Mouse (Mus musculus) cerebellum, adult 11-12 months (tissue): ENCODE results near the gene Rnft2.

Experiments
- DNase-seq: peaks from one replicate; pipeline ENCODE4 v3.0.0; 2022

Gene Rnft2

DNA sequence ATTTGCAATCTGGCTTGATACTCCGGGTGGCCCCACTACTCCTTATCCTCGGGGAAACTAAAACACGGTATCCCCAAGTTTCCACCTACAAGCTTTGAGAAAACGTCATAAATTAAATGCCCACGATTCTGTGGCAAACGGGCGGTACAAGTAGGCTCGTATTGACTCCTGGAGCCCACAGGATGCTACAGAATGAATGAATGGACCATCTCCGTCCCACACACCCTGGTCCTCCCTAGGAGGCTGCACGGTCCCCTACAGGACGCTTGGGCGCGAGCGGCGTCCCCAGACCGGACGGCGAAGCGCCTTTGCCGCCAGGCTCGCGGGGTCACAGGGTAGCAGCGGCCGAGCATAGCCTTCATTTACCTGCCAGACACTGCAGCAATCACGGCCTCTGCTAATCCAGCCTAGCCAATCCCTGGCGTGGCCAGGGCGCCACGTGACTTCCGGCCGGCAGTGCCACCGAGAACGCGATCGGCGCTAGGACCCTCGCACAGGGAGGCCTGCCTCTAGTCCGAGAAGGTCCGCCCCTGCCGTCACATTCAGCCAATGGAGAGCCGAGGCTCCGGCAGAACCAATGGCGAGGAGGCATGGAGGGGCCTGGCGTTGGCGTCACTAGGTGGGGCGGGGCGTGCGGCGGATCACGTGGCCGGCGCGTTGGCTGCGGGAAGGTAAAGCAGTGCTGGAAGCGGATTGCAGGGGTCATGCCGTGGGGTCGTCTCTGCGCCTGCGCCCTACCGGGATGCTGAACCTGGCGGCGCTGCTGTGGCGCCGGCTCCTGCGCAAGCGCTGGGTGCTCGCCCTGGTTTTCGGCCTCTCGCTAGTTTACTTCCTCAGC lies at the start of gene Rnft2, which contains the start of gene 2410131K14Rik:
TSS of gene Rnft2 (minus strand) at position 511 of the 838 bp plus-strand sequence.
TSS of gene 2410131K14Rik (plus strand) at position 622 of the 838 bp plus-strand sequence.
- peak; percentile 100 for DNase-seq

DNA sequence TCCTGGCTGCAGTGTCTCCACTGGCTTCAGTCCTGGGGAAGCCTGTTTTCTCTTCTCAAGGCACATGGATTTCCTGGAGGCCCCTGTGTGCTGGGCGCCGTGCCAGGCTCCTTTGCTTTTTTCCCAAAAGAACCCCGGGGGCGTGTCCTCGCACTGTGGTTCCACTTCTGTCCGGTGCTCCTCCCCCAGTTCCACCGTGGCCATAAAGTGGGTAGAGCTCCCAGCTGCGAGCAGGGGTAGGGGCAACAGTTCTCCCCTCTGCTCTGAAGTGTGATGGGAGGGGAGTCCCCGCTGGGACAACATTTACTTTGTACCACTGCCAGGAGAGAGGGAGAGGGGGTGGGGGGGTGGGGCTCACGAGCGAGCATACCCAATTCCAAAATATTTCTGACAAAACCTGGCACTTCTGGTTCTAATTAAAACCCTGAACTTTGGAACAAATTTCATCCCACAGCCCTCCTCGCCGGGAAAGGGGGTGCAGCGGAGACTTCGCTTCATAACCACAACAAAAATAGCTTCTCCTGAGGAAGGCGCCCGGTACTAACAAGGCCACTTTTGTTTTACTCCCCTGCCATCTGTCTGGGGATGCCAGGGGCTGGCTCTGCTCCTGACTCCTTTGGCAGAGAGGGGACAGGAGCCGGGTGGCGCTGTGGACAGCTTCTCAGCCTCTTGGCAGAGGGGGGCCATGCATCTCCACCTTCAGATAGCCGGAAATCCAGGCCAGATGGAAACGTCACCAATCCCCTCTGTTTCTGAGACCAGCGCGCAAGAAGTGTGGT lies 49.4 kb upstream of the Rnft2 start:
- DNase-seq, result peak; percentile 79

DNA sequence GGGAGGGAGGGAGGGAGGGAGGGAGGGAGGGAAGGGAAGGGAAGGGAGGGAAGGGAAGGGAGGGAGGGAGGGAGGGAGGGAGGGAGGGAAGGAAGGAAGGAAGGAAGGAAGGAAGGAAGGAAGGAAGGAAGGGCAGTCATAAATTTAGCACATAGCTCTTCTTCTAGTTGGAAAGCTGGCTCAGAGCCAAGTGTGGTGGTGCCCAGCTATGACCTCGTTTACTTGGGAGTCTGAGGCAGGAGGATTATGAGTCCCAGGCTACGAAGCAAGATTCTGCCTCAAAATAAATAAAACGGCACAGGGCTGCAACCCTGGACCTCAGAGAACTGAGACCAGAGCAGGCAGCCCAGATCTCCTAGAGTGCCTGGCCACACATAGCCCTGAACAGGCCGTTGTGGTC lies 47.6 kb upstream of the Rnft2 start:
- DNase-seq, result no peak

DNA sequence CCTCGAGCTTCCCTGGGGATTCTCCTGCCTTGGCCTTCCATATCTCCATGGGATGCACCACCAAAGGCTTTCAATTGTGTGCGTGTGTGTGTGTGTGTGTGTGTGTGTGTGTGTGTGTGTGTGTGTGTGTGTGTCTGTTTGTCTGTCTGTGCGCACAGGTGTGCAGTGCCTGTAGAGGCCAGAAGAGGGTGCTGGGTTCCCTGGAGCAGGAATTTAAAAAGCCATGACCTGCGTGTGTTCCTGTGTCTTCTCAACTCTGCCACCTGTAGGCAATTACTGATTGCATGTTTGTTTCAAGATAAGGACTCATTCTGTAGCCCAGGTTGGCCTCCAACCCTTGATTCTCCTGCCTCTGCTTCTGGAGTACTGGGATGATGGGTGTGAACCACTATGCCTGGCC lies 46.5 kb upstream of the Rnft2 start:
- DNase-seq, result no peak

DNA sequence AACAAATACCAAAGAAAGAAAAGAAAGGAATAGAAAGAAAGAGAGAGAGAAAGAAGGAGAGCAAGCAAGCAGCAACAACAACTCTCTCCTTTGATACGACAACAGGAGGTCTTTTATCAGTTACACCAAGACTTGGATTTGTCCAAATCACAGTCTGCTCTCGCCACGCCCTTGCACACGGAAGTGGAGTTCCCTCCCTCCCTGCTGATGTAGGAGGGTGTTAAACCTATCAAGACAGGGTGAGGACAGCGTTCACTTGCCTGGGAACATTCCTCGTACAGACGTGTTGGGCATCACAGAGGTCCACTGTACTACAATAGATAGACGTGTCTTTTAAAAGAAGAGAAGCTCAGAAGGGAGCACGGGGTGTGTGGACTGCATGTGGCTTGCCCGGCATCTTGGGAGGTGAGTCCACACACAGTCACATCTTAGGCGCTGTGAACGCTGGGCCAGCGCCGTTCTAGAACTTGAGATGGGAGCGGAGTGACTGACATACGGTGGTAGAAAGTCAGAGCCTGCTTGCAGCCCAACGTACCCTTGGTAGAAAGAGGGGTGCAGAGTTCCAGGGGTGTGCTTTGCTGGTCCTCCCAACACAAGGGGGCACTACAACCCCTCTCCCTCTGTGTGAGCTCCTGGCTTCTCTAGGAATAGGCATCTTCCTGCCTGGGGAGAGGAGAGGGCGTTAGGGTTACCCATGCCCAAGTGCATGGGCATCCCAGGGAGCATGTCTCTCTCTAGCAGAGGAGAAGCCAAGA lies 33.0 kb upstream of the Rnft2 start:
- no peak for DNase-seq

DNA sequence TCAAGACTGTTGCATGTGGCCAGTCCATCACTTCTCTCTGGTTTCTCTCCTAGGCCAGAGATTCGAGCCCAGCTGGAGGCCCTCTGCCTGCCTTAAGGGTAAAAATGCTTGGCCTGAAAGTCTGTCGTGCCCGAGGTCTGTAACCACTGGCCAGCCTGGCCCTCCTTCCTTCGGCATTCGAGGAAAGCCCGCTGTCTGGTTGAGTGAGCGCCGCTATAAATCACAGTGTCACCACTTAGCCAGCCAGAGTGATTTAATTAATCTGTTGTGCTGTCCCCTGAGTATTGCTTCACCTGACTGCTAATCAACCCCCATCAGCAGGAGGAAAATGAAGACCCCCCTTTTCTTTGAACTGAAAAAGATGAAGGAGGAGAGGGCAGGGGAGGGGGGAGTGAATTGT lies 31.8 kb upstream of the Rnft2 start:
- DNase-seq, result no peak

DNA sequence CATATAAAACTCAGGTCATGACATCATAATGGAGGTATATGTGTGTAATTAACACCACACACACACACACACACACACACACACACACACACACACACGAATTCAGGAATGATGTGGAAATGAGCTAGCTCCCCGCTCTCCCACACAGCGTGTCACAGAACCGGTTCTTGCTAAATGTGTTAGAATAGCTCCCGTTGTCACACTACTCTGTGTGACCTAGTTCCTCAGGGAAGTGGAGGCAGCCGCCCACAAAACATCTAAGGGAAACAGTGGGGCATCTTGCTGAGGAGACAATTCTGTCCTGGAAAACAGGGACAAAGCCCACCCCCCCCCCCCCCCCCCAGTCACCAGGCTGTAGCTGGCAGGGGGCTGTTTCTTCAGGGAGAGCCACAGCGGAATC lies 31.4 kb upstream of the Rnft2 start:
- no peak for DNase-seq

DNA sequence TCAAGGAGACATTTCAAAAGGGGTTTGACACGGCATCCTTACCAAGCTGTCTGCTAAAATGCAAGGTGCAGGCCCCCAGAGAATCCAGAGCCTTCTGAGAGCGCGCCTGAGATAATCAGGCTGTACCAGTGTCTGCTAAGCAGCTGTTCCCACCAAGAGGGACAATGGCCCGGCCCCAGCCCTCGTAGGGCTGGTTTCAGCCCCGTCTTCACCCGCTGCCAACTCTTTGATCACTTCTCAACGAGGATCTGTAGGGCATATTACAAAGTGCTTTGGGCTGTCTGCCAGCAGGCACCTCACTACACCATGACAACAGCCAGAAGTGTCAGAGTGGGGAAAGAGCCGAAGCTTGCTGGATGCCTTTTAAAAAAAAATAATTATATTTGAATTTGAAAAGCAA lies 29.6 kb upstream of the Rnft2 start:
- no peak for DNase-seq

DNA sequence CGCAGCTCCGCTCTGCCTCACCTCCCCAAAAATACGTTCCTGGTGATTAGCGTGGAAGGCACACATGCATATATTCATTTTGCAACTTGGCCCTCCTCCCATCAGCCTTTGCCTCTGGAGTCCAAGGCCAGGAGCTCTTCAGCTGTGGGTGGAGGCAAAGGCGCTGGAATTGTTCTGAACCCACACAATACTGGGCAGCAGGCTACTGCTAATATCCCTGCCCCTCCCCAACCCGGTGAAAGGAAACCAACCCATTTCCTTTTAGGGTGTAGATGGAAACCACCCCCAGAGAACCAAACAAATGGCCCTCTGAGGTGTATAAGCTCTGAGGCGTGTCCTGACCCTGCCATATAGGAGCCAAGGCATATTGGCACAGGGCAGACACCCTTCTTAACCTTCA lies 28.5 kb upstream of the Rnft2 start:
- DNase-seq, result no peak

DNA sequence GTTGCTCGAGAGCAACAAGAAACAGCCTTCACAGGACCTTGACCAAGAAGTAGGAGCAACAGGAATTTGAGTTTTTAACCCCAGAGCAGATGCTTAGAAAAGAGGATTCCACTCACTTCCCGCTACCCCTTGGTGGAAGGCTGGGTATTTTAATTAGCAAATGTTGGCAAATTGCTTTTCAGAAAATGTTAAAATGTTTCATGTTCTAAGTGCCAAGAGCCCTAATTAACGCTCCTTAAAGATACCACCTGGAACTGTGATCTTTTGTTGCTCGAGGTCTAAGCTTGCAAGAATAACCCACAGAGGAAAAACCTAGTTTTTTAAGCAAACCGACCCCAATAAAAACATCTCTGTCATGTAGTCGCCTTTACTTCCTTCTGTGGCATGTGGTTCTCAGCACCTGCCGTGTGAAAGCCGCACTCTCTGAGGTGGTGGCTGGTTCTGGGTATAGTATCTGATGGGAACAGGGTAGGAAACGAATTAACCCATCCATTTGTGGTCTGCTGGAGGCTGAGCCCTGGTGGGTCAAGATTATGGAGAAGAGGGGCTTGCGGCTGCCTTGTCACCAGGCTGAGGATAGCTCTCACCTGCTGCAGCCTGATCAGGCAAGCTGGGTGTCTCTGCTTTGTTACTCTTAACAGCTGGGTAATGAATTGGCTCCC lies 26.7 kb upstream of the Rnft2 start:
- DNase-seq, result no peak

DNA sequence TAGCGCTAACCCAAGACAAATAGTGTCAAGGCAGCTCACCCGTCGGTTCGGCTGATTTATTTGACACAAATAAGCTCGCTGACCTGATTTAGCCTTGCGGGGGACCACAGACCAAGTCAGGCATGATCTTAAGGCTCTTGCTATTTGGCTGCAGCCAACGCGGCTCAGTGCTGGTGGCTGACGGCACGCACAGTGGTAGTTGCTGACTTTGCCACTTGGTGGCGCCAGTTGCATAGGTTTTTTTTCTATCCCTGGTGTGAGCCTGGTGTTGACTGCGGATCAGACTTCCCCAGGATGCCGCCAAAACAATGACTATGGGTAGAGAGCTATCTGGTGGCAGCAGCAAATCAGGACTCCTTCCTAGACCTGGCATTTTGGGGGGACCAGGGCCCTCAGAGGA lies 24.1 kb upstream of the Rnft2 start:
- peak; percentile 85 for DNase-seq

DNA sequence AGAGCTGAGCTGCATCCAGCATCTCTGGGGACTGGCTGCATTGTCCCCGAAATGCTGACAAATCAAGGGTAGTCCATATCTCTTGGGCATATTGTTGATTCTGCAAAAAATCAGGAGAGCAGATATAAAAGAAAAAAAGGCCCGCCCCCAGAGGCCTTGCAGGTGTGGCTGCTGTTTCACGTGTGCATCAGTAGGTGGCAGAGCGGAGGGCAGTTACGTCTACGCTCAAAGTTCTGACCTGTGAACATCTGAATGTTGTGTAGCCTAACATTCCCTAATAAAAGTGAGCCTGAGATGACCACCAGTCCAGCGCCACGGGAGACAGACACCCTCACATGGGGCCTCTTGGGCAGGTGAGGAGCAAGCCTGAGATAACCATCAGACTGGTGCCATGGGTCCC lies 21.4 kb upstream of the Rnft2 start:
- no peak for DNase-seq

DNA sequence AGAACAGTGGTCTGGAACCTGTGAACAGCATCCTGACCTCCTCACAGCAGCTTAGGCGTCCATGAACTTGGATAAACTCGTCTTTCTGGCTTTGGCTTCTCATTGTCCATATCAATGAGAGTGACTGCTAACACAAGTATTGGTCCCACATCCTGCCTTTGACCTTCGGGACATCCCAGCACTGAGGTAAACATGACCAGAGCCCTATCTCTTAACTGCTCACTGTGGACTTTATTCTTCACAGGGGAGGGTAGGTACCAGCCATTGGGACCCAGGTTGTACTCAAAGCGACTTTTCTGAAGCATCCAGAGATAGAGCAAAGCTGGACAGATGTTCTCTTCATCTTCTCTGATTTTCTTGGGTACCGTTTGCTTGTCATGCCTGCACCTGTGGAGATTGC lies 20.4 kb upstream of the Rnft2 start:
- DNase-seq, result no peak

DNA sequence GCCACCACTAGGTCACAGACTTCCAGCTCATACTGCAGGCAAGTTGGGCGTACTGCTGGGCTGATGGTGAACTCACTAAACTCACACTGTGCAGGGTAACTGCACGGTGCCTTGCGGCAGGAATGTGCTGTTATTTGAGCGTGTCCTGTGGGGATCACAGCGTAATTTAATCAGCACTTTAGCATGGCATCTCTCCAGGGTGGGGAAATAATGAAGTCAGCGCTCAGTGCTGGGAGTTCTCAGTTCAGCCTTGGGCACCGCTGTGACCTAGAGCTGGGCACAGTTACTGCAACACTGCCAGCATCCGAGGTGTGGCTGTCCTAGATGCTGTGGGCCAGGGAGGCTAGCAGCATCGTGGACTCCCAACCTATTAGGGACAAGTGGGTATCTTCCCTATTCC lies 19.4 kb upstream of the Rnft2 start:
- no peak for DNase-seq

DNA sequence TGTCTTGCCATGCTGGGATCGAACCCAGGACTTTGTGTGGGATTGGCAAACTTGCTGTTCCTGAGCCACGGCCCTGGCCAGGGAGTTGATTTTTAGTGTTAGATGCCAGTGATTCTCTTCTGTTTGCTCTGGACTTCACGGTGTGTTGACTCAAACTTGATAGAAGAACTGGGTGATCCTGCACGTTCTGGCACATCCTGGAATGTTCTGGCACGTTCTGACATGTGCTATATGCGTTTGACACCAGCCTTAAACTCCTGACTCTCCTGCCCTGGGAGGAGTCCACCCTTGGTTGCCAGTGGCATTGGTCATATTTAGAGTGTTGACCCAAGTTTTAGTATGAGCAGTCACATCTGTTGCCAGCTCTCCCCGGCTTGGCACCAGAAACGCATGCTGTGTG lies 17.5 kb upstream of the Rnft2 start:
- peak; percentile 20 for DNase-seq

DNA sequence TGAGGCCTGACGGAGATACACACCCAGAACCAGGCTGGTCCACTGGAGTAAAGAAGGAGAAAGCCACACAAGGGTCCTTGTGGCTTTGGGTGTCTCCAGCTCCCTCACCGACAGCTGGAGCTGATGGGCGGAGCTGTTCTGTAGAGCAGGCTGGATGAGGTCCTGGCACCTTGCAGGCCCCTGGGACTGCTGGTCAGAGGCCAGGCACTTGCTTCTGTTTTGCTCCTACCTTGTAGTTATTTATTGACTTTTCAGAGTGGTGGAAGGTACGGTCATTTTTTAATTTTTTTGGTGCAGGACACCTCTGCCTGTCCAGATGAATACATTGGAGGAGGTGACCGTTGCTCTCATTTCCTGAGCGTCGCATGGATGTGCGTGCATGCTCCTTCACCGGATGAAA lies 16.3 kb upstream of the Rnft2 start:
- no peak for DNase-seq

DNA sequence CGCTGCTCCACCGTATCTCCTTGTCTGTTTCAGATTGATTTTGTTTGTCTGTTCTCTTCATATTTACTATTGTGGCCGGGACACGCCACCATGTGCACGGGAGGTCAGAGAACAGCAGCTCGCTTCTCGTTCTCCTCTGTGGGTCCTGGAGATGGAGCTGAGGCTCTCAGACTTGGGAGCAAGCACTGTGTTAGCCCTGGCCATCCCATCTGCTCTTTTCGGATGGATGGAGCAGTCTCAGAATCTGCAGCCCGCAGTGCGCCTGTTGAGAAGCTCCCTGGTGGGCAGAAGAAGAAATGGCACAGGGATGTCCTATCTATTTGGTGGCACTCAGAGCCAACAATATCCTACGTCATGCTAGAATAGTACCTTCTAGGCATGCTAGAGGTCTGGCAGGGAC lies 15.7 kb upstream of the Rnft2 start:
- DNase-seq, result peak; percentile 61

DNA sequence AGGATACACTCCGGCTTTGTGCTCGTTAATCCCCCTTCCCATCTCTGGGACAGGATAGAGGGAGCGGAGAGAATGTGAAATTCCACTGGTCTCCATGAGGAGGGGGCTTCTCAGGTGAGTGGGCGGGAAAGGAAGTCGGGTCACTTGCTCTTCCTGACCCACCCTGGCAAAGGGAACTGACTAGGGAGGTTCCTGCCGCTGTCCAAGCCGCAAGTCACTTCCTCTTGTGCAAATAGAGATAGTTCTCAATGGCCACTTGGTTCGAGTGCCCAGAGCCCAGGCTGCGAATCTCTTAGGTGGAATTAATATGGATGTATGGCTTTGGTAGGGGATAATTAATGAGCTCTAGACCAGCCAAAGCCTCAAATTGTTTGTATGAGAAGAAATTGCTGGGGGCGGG lies 15.1 kb upstream of the Rnft2 start:
- DNase-seq, result peak; percentile 28

DNA sequence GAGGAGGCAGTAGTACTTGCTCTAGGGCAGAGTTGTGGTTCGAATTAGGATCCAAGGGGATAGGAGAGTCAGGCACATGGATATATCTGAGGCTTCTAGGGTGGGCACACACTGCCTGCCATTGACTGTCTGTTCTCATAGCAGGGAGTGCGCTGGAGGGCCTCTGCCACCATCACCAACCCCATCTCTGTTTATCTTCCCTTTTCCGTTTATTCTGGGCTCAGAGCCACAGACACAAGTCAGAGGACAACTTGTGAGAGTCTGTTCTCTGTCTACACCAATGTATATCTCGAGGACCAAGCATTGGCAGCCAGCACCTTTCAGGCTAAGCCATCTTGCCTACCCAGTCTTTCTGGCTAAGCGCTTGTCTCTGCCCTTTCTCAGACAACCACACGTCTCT lies 14.7 kb upstream of the Rnft2 start:
- DNase-seq, result no peak

DNA sequence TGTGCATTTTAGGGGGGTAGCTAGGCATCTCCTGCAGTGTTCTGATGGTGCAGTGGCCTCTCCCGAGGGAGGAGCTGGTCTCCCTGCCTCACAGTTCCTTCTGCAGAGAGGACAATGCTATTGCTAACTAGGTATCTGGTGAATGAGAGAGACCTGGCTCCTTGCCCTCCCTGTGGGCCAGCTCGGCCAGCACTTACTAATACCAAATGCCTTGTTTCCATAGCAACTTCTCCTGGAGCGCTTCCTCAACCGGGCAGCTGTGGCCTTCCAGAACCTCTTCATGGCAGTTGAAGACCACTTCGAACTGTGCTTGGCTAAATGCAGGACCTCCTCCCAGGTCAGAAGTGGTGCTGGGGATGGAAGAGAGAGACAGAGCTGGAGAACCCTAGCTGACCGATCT lies 14.2 kb upstream of the Rnft2 start:
- peak; percentile 61 for DNase-seq

DNA sequence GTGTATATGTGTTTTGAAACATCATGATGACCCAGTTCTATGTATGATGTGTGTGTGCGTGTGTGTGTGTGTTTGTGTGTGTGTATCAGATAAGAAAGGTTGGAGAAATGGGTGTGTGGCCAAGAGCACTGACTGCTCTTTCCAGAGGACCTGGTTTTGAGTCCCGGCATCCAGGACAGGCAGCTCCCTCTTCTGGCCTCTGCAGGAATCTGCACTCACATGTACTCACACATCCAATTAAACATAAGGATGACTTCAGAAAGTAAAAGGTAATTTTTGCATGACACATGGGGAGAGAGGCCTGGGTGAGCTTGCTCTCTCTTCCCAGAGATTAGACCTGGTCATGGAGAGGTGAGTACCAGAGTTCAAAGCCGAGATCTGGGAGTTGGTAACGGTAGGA lies 12.1 kb upstream of the Rnft2 start:
- no peak for DNase-seq

DNA sequence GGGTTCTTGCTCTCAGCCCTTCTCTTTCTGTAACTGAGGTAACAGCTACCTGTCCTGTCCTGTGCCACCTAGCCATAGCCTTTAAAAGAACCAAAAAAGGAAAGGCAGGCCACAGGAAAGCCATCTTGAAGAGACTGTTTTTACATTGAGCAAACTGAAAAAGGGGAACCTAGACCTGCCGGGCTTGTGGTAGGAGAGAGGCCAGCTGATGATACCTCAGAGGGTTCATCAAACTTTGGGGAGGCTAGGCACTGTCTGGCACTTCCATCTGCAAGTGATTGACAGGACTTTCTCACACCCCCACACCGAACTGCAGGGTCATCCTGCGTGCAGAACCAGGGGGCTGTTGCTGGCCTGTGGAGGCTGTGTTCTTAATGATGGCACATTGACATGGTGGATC lies 8.6 kb upstream of the Rnft2 start:
- DNase-seq, result no peak

DNA sequence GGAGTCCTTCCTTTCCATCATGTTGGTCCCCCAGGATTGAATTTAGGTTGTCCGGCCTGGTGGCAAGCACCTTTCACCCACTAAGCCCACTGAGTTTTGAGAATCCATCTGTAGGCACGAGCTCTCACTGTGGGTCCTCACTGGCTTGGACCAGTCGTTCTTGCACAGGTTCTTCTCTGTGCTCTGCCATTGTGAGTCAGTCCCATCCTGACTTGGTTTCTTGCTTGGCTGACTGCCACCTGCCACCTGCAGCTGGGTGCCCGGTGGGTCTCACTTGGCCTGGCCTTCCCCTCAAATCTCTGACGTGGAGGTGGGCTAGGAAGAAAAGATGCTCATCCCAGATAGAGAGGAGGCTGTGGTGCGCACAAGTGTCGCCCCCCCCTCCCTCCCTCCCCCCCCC lies 6.1 kb upstream of the Rnft2 start:
- DNase-seq, result no peak
